Mouse (Mus musculus): ENCODE results near the gene Phb.

DNA sequence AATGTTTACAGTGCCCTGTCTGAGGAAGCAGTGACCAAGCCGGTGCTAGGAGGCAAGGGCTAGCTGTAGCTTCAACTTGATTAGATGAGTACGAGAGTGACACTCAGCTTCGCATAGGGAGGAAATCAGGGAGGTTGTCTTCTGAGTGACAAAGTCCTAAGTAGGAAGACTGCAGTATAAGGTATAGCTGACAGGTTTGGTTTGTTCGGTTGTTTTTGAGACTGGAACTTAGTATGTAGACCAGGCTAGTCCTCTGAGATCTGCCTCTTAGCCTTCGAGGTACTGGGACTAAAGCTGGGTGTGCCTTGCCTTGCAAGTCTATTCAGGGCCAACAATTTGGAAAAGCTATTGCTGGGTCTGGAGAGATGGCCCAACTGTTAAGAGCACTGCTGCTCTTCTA is 56.5 kb downstream of the Phb start, which contains the start of gene B130006D01Rik:
- TF ChIP-seq POLR2A (IDR thresholded peaks at IDR 0.05; ENCODE audit: low read depth, low read length), result no peak
- no peak for TF ChIP-seq CTCF (conservative IDR thresholded peaks at IDR 0.05; ENCODE audit: insufficient read depth, insufficient read length, low read depth, low read length)
